Mouse (Mus musculus): Measurements from ENCODE around the gene Pomt1. TPM values are rescaled to one million over a fixed set of nuclear protein-coding genes. Genes with fewer than 3 reads are reported as not detected.
"Not testable (repeated sequence)": the region's sequence is repeated elsewhere in the genome, so short reads cannot be mapped to it uniquely, and the experiment has no call there.

Gene Pomt1
- polyA plus RNA-seq, 1 experiment = 204 TPM

- H3K27ac ChIP-seq (ENCODE audit: control insufficient read depth, insufficient read depth, low read depth, low read length) = no peak overlapping the region
- no peaks in the 10 kb centered on the region for H3K27me3 ChIP-seq (ENCODE audit: control insufficient read depth, insufficient read depth, low read length)
- H3K36me3 ChIP-seq (ENCODE audit: control insufficient read depth, insufficient read depth, low read length) = peaks cover 4% of the 10 kb centered on the region
- H3K4me3 ChIP-seq (ENCODE audit: control insufficient read depth, low read depth, low read length) = no peak overlapping the region
- TF ChIP-seq POLR2A (IDR thresholded peaks at IDR 0.05; ENCODE audit: control insufficient read depth, low read depth, low read length) = no peak
- TF ChIP-seq CTCF (IDR thresholded peaks at IDR 0.05; ENCODE audit: control insufficient read depth, insufficient read depth, insufficient replicate concordance, low read depth, low read length) = no peak
- H3K4me1 ChIP-seq (ENCODE audit: control insufficient read depth, insufficient read depth, low read length) = no peaks in the 10 kb centered on the region; the same call in 1 of the 2 replicates
Observed at GRCm38 (mm10) chr2:32295285-32295684, 58.9 kb downstream of the Pomt1 start.

DNA sequence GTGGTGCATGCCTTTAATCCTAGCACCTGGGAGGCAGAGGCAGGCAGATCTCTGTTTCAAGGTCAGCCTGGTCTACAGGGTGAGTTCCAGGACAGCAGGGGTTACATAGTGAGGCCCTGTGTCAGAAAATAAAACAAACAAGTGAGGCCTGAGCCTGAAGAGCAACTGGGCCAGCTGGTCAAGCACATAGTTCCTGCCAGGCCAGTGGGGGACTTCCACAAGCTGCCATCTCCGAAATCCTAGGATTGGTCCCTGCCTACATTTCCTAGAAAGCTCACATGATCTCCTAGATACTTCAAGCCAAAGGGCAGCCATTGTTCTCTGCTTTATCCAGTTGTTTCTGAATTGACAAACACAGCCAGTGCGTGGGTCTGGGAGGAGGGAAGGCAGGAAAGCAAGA is 59.5 kb downstream of the Pomt1 start:
- H3K27me3 ChIP-seq (ENCODE audit: control insufficient read depth, insufficient read depth, low read length); H3K27ac ChIP-seq (ENCODE audit: control insufficient read depth, insufficient read depth, low read depth, low read length); H3K4me3 ChIP-seq (ENCODE audit: control insufficient read depth, low read depth, low read length); H3K4me1 ChIP-seq (ENCODE audit: control insufficient read depth, insufficient read depth, low read length); H3K36me3 ChIP-seq (ENCODE audit: control insufficient read depth, insufficient read depth, low read length): not testable (repeated sequence)

DNA sequence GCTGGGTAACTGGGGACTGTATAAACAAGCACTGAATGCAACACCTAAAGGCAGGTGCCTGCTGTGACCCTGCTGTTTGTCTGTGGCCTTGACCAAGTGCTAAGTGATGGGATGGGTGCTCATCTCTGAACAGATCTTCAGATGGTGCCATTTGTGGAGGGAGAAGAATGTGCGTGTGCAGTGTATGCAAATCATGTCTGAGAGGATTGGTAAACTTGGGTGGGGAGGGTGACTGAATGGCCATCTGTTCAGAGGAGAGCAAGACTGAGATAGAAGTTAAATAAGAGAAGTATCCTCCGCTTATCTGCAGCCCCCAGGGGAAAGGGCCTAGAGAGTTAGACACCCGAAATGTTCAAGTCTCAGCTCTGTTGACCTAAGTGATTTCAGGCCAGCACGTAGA is 63.1 kb downstream of the Pomt1 start:
- peaks cover 7% of the 10 kb centered on the region for H3K36me3 ChIP-seq (ENCODE audit: control insufficient read depth, insufficient read depth, low read length)
- TF ChIP-seq CTCF (IDR thresholded peaks at IDR 0.05; ENCODE audit: control insufficient read depth, insufficient read depth, insufficient replicate concordance, low read depth, low read length) (no peak), POLR2A (IDR thresholded peaks at IDR 0.05; ENCODE audit: control insufficient read depth, low read depth, low read length) (no peak)

DNA sequence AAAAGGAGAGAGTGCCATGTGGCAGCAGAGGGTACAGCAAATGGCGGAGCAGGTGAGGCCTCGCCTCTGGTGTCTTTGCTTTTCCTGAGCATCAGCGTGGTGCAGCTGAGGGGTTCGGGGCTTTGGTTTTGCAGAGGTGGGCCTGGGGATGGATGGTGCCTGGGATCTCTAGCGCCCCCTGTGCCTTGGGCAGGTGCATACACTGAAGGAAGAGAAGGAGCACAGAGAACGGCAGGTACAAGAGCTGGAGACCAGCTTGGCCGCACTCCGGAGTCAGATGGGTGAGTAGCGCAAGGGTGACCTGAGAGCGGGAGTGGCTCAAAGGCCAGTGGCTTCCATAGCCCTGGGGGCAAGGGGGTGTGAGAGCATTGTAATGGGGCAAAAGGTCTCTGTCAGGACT is 66.6 kb downstream of the Pomt1 start:
- Histone ChIP-seq H3K27me3 (ENCODE audit: control insufficient read depth, insufficient read depth, low read length) (no peaks in the 10 kb centered on the region), H3K27ac (ENCODE audit: control insufficient read depth, insufficient read depth, low read depth, low read length) (no peak overlapping the region), H3K4me3 (ENCODE audit: control insufficient read depth, low read depth, low read length) (no peak overlapping the region), H3K4me1 (ENCODE audit: control insufficient read depth, insufficient read depth, low read length) (no peaks in the 10 kb centered on the region), H3K36me3 (ENCODE audit: control insufficient read depth, insufficient read depth, low read length) (peaks cover 17% of the 10 kb centered on the region)
- no peak for TF ChIP-seq POLR2A (IDR thresholded peaks at IDR 0.05; ENCODE audit: control insufficient read depth, low read depth, low read length)
- TF ChIP-seq CTCF (IDR thresholded peaks at IDR 0.05; ENCODE audit: control insufficient read depth, insufficient read depth, insufficient replicate concordance, low read depth, low read length) = peak; percentile 14; the same call in 1 of the 2 replicates

More for the DNA sequence above, 63.1 kb downstream of the Pomt1 start:
- H3K4me3 ChIP-seq (ENCODE audit: control insufficient read depth, low read depth, low read length) = no peak overlapping the region
- H3K4me1 ChIP-seq (ENCODE audit: control insufficient read depth, insufficient read depth, low read length) = no peaks in the 10 kb centered on the region; the same call in 1 of the 2 replicates
- H3K27ac ChIP-seq (ENCODE audit: control insufficient read depth, insufficient read depth, low read depth, low read length) = no peak overlapping the region
- no peaks in the 10 kb centered on the region for H3K27me3 ChIP-seq (ENCODE audit: control insufficient read depth, insufficient read depth, low read length)

DNA sequence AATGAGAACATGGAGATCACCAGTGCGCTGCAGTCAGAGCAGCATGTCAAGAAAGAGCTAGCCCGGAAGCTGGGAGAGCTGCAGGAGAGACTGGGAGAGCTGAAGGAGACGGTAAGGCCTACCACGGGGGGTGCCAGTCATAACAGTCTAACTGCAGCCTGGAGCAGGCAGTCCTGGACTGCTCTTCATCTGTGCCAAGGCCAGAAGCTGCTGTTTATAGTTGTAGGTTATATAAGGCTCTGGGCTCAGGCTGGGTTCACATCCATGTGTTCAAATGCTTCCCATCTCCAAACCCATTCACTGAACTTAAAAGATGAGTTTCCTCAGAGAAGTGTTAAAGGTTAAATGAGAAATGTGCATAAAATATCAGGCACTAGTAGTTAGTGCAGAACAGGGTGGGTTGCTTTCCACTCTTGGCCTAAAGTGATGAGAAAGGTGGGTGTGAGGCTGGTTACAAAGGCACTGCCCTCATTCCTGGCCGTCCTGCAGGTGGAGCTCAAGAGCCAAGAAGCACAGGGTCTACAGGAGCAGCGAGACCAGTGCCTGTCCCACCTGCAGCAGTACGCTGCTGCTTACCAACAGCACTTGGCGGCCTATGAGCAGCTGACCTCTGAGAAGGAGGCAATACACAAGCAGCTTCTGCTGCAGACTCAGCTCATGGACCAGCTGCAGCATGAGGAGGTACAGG is 67.9 kb downstream of the Pomt1 start:
- TF ChIP-seq CTCF (IDR thresholded peaks at IDR 0.05; ENCODE audit: control insufficient read depth, insufficient read depth, insufficient replicate concordance, low read depth, low read length) (peak; percentile 61; the same call in 1 of the 2 replicates), POLR2A (IDR thresholded peaks at IDR 0.05; ENCODE audit: control insufficient read depth, low read depth, low read length) (0 out of 2 replicates have a peak, but pooled peaks have one; percentile 15)
- Histone ChIP-seq H3K27me3 (ENCODE audit: control insufficient read depth, insufficient read depth, low read length) (no peaks in the 10 kb centered on the region), H3K4me1 (ENCODE audit: control insufficient read depth, insufficient read depth, low read length) (no peaks in the 10 kb centered on the region), H3K36me3 (ENCODE audit: control insufficient read depth, insufficient read depth, low read length) (peaks cover 16% of the 10 kb centered on the region), H3K4me3 (ENCODE audit: control insufficient read depth, low read depth, low read length) (no peak overlapping the region), H3K27ac (ENCODE audit: control insufficient read depth, insufficient read depth, low read depth, low read length) (no peak overlapping the region)

Other genes starting within 250 kb of the Pomt1 start
- gene Fam78a, start 151.7 kb upstream of the Pomt1 start, polyA plus RNA-seq (2012; rRNA removed) = 276 and 286 TPM in 2 replicates
- gene Plpp7, start 141.1 kb upstream of the Pomt1 start, polyA plus RNA-seq (2012; rRNA removed) = 4.6 and 4.7 TPM in 2 replicates
- gene Prrc2b, start 85.5 kb upstream of the Pomt1 start, polyA plus RNA-seq (2012; rRNA removed) = 5.5 and 5.7 TPM in 2 replicates
- gene Uck1, start 23.6 kb downstream of the Pomt1 start, polyA plus RNA-seq (2012; rRNA removed) = 23.5 and 24.5 TPM in 2 replicates
- gene Golga2, start 50.8 kb downstream of the Pomt1 start, polyA plus RNA-seq (2012; rRNA removed) = 36.0 and 36.7 TPM in 2 replicates
- gene Swi5, start 51.5 kb downstream of the Pomt1 start, polyA plus RNA-seq (2012; rRNA removed) = 381 and 421 TPM in 2 replicates
- 255 and 278 TPM in 2 replicates for gene Ciz1, start 115.7 kb downstream of the Pomt1 start, polyA plus RNA-seq (2012; rRNA removed)
- gene Dnm1, start 116.7 kb downstream of the Pomt1 start, polyA plus RNA-seq (2012; rRNA removed) = 36.3 and 39.4 TPM in 2 replicates
- 92.9 and 102 TPM in 2 replicates for gene 1110008P14Rik, start 145.3 kb downstream of the Pomt1 start, polyA plus RNA-seq (2012; rRNA removed)
- 197 and 328 TPM in 2 replicates for gene Lcn2, start 151.7 kb downstream of the Pomt1 start, polyA plus RNA-seq (2012; rRNA removed)
- gene Ptges2, start 159.3 kb downstream of the Pomt1 start, polyA plus RNA-seq (2012; rRNA removed) = 7.5 and 7.6 TPM in 2 replicates
- gene Naif1, start 213.9 kb downstream of the Pomt1 start, polyA plus RNA-seq (2012; rRNA removed) = 19.9 and 22.7 TPM in 2 replicates
- 36.7 and 38.4 TPM in 2 replicates for gene Slc25a25, start 214.9 kb downstream of the Pomt1 start, polyA plus RNA-seq (2012; rRNA removed)

All from testis, adult 2 months (tissue).